ENCODE assay signal across 24 mouse cellular contexts in genomic region chr14:89325116-89325515, GRCm38 (mm10).
DNase-seq lines count a peak whose midpoint lies in the region; TF ChIP-seq lines count a peak whose summit lies in the region.
"Had no signal": no experiment of that assay in that cellular context is flagged by ENCODE, and none has a peak within 500 bp of the region (broad histone marks: within the 10 kb centered on the region; RNA-seq: fewer than 3 reads in every experiment).

No protein-coding gene starts in this region.

- no peaks in the 10 kb centered on the region for H3K9me3 ChIP-seq in ES-Bruce4 (replicated peaks; ENCODE audit: control insufficient read depth, insufficient read depth, low read length, poor library complexity, severe bottlenecking)
- H3K9me3 ChIP-seq: embryonic facial prominence, embryonic 12.5 days; embryonic facial prominence, embryonic 15.5 days; forebrain, embryonic 12.5 days had no signal

- H3K36me3 ChIP-seq in ES-Bruce4 (ENCODE audit: control insufficient read depth, insufficient read depth, low read length, poor library complexity, severe bottlenecking) = no peaks in the 10 kb centered on the region
- H3K36me3 ChIP-seq: embryonic facial prominence, embryonic 12.5 days; embryonic facial prominence, embryonic 15.5 days; forebrain, embryonic 10.5 days; forebrain, embryonic 12.5 days; G1E had no signal

- intact Hi-C loops in gastrocnemius, postnatal 14 days (cut with DNase I; ENCODE audit: low total_unique reads) = no loop called here

- no peak overlapping the region for H3K4me3 ChIP-seq in ES-Bruce4 (ENCODE audit: low read depth, low read length)
- H3K4me3 ChIP-seq: embryonic facial prominence, embryonic 12.5 days; embryonic facial prominence, embryonic 15.5 days; erythroblast, embryonic 14.5 days; forebrain, embryonic 10.5 days; forebrain, embryonic 12.5 days had no signal

- TF ChIP-seq CTCF in ES-Bruce4 (IDR thresholded peaks at IDR 0.05; ENCODE audit: low read depth, low read length) = no peak

- peak; percentile 40; the same call in 1 of the 2 replicates for TF ChIP-seq EP300 in ES-Bruce4 (IDR thresholded peaks at IDR 0.05; ENCODE audit: insufficient read depth, low read depth, low read length)

- H3K27me3 ChIP-seq in ES-Bruce4 (ENCODE audit: control insufficient read depth, insufficient read depth, low read length, poor library complexity, severe bottlenecking) = no peaks in the 10 kb centered on the region
- H3K27me3 ChIP-seq: embryonic facial prominence, embryonic 12.5 days; embryonic facial prominence, embryonic 15.5 days; forebrain, embryonic 12.5 days had no signal

- H3K27ac ChIP-seq in ES-Bruce4 (ENCODE audit: insufficient read depth, low read length) = peak overlapping the region; percentile 97
- H3K27ac ChIP-seq: embryonic facial prominence, embryonic 12.5 days; embryonic facial prominence, embryonic 15.5 days; forebrain, embryonic 10.5 days; forebrain, embryonic 12.5 days had no signal

- peak; percentile 85 for DNase-seq in ES-CJ7 (ENCODE audit: low read depth, low spot score)
- peak; percentile 33 for DNase-seq in Muller cell, postnatal 12 days (ENCODE audit: inconsistent ontology term)
- DNase-seq in WW6 (ENCODE audit: low read depth, low spot score) = peak; percentile 60
- no peak for DNase-seq in ovary, adult 18-20 months (ENCODE audit: low spot score)
- DNase-seq in layer of hippocampus, adult 11-12 months (ENCODE audit: low spot score) = no peak
- no peak for DNase-seq in gastrocnemius, postnatal 14 days
- DNase-seq in adipocyte (ENCODE audit: low spot score) = no peak
- DNase-seq: adrenal gland, adult 2 months; adrenal gland, postnatal 10 days; adrenal gland, postnatal 25 days; cerebellum, adult 11 months; cerebellum, adult 18-20 months; cerebellum, adult 8-10 months; cerebellum, adult 9-11 months; cerebellum, postnatal 14 days; cerebellum, postnatal 36 days; embryo, embryonic 11 days had no signal

- H3K9ac ChIP-seq in ES-Bruce4 (ENCODE audit: low read depth, poor library complexity, severe bottlenecking) = no peak overlapping the region
- H3K9ac ChIP-seq: embryonic facial prominence, embryonic 12.5 days; embryonic facial prominence, embryonic 15.5 days; forebrain, embryonic 12.5 days had no signal

- H3K4me1 ChIP-seq in ES-Bruce4 (ENCODE audit: control insufficient read depth, insufficient read depth, low read length) = peaks cover 3% of the 10 kb centered on the region
- H3K4me1 ChIP-seq: embryonic facial prominence, embryonic 12.5 days; embryonic facial prominence, embryonic 15.5 days; forebrain, embryonic 12.5 days had no signal

- no peak for TF ChIP-seq POLR2A in ES-Bruce4 (IDR thresholded peaks at IDR 0.05; ENCODE audit: insufficient read depth, low read length)

Comparison
In these comparisons a context has a peak if more than half of its experiments do, and no peak if none do; other contexts are left out.
1. DNase-seq: peak in ES-CJ7 (single experiment), Muller cell, postnatal 12 days (single experiment) and WW6 (single experiment); none in ovary, adult 18-20 months (single experiment), layer of hippocampus, adult 11-12 months (single experiment), gastrocnemius, postnatal 14 days (single experiment) and adipocyte (single experiment).